Mouse (Mus musculus) liver, embryonic 14.5 days (tissue): ENCODE measurements around the gene Supt4a. TPM values are rescaled to one million over a fixed set of nuclear protein-coding genes. Genes with fewer than 3 reads are reported as not detected.

ENCODE experiments used
- ATAC-seq: fragments of 200-750 bp; cut with Nextera tagmentation; 2 replicates; pipeline ENCODE4 v1.8.0; 2017; ENCODE audit warnings: moderate number of reproducible peaks, mild to moderate bottlenecking, moderate library complexity; ENCODE audit not compliant: insufficient read depth
- DNase-seq, 3 experiments: peaks; one replicate each; pipeline ENCODE4 v3.0.0-alpha.2; 2012 to 2013; ENCODE audit warnings: low read depth in 3 of 3, low spot score in 3 of 3
- H3K27ac ChIP-seq: fragments of 300-500 bp; sonication (generic); 2 replicates; pipeline ENCODE4 v1.5.1; 2014; ENCODE audit warnings: moderate library complexity, mild to moderate bottlenecking, control low read depth, inconsistent platforms
- H3K27me3 ChIP-seq: fragments of 300-500 bp; sonication (generic); 2 replicates; pipeline ENCODE4 v1.6.1; 2014; ENCODE audit warnings: mild to moderate bottlenecking, low read length, moderate library complexity; ENCODE audit not compliant: control insufficient read depth, insufficient read depth
- H3K36me3 ChIP-seq: fragments of 300-500 bp; sonication (generic); replicated peaks from 2 replicates; pipeline ENCODE4 v1.6.1; 2014; ENCODE audit warnings: low read depth; ENCODE audit not compliant: control insufficient read depth, insufficient read depth
- H3K4me1 ChIP-seq, 2 experiments: fragments of 200-500 bp in 1 of 2; fragments of 300-500 bp in 1 of 2; sonication (generic) in 1 of 2; replicated peaks; 2 replicates each; pipeline ENCODE4 v1.6.1; 2012 to 2014; ENCODE audit warnings: antibody characterized with exemption in 1 of 2, inconsistent platforms in 1 of 2, low read length in 1 of 2; ENCODE audit not compliant: control insufficient read depth in 2 of 2, insufficient read depth in 2 of 2
- H3K4me2 ChIP-seq: fragments of 300-500 bp; sonication (generic); 2 replicates; pipeline ENCODE4 v1.6.1; 2014; ENCODE audit warnings: low read depth, mild to moderate bottlenecking, control low read depth, moderate library complexity
- H3K4me3 ChIP-seq, 2 experiments: fragments of 200-500 bp in 1 of 2; fragments of 300-500 bp in 1 of 2; sonication (generic) in 1 of 2; 2 replicates each; pipeline ENCODE4 v1.5.1; 2012 to 2014; ENCODE audit warnings: low read depth in 2 of 2, low read length in 2 of 2, mild to moderate bottlenecking in 2 of 2, control low read depth in 1 of 2, inconsistent platforms in 1 of 2, moderate library complexity in 1 of 2; ENCODE audit not compliant: insufficient read depth in 1 of 2
- H3K9ac ChIP-seq: fragments of 300-500 bp; sonication (generic); replicated peaks from 2 replicates; pipeline ENCODE4 v1.6.1; 2014; ENCODE audit warnings: mild to moderate bottlenecking, control low read depth, moderate library complexity
- H3K9me3 ChIP-seq: fragments of 300-500 bp; sonication (generic); 2 replicates; pipeline ENCODE4 v1.6.1; 2016; ENCODE audit warnings: low read length, mixed read lengths; ENCODE audit not compliant: control insufficient read depth
- CTCF ChIP-seq: IDR thresholded peaks from 2 replicates; pipeline ENCODE4 v1.5.1; 2016; ENCODE audit warnings: antibody characterized with exemption, low read depth, control low read depth
- EP300 ChIP-seq: IDR thresholded peaks from 2 replicates; pipeline ENCODE4 v1.6.1; 2016; ENCODE audit warnings: antibody characterized with exemption, low read depth
- WGBS: fragments of 180-500 bp; shearing (Covaris S2); extraction: QIAGEN DNeasy Blood & Tissue Kit; methylation state at CpG from one replicate; pipeline ENCODE4 v1.1.7; 2014; ENCODE audit not compliant: insufficient replicate concordance; 5-methylcytosine and 5-hydroxymethylcytosine counted together
- polyA plus RNA-seq, 2 experiments: library from polyadenylated mRNA; depleted of rRNA in 1 of 2; stranded (reverse) in 1 of 2; unstranded in 1 of 2; fragments of >200 nt; fragmentation: Nextera tagmentation in 1 of 2; extraction: Ambion mirVana in 1 of 2; gene quantifications; 2 replicates each; pipeline versions ENCODE4 v1.2.1 to v1.2.3; 2012 to 2014

Gene Supt4a
- 111 TPM in 2 replicates for polyA plus RNA-seq (2012; rRNA removed)
- 211 and 214 TPM in 2 replicates for polyA plus RNA-seq (2014; fragmentation: Nextera tagmentation; extraction: Ambion mirVana)

DNA sequence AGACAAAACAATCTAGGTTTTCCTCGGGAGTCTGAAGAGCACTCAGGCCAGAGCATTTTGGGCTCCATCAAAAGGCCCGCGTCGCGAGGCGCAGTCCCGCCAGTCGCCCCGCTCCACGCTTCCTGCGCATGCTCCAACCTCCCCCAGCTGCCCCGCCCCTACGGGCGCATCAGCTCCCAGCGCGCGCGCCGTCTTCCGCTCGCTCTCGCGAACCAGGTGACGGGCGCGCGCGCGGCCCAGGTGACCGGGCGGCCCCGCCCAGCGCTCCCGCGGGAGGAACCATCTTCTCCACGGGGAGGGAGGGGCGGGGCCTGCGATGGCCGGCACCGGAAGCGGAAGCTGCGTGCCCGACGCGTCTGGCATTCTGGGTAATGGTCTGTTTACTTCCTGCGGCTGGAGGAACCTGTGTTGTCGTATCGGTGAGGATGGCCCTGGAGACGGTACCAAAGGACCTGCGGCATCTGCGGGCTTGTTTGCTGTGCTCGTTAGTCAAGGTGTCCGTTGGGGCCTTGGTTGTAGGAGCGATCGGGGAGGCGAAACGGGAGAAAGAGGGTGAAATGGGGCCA, at the start of gene Supt4a:
TSS of gene Supt4a (plus strand) at position 378 of the 566 bp plus-strand sequence.
- peak within 1 kb of the TSS; percentile 96 for H3K9ac ChIP-seq
- WGBS = under 1% methylated on average over 57 of the region's 57 CpGs
- TF ChIP-seq CTCF (no peak), EP300 (peak; percentile 62)

DNA sequence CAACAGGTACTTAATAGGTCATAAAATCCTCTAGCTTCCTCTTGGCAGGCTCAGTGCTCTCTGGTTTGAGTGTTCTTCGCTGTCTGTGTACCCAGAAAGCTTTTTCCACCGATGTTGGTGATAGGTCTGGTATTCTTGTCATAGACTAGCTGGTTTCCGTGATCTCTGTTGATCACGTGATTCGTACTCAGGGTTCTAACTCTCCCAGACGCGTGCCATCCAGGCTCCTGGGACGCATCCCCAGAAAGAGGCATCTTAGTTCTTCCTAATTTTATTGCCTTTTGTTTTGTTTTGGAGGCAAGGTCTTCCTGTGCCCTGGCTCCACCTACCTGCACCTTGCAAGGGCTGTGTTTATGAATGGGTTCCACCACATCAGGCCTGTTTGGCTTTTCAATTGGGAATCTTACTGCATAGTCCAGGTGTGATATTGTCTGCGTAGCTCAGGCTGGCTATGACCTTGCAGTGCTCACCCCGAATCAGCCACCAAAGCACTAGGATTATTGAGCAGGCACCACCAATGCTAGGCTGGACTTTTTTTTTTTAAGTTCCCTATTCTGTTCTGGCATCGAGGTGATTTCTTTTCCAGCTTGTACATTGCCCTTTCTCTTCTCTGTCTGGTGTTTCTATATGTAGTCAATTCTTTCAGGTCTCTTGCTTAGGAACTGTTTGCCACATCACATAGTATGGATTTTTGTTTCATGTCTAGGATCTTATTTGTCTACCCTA, 48.7 kb upstream of the Supt4a start:
- Histone ChIP-seq H3K9me3 (no peaks in the 10 kb centered on the region), H3K4me1 (peaks cover 25 to 35% of the 10 kb centered on the region in 2 experiments), H3K36me3 (no peaks in the 10 kb centered on the region), H3K27me3 (no peaks in the 10 kb centered on the region), H3K9ac (no peak overlapping the region), H3K27ac (no peak overlapping the region), H3K4me3 (no peak overlapping the region), H3K4me2 (no peak overlapping the region; the same call in 1 of the 2 replicates)
- ATAC-seq (no peak), DNase-seq (no peak)
- TF ChIP-seq CTCF (no peak), EP300 (no peak)
- WGBS = 71% methylated on average over 11 of the region's 11 CpGs

More for the DNA sequence above, at the start of gene Supt4a:
- peaks cover 31% of the 10 kb centered on the region for H3K36me3 ChIP-seq
- H3K9me3 ChIP-seq = no peaks in the 10 kb centered on the region
- peak; percentile 92 for ATAC-seq
- H3K4me3 ChIP-seq = peak within 1 kb of the TSS; percentile 96 to 99
- peak within 1 kb of the TSS; percentile 93 for H3K27ac ChIP-seq
- peak; percentile 94 to 95 (median 94) for DNase-seq
- no peaks in the 10 kb centered on the region for H3K27me3 ChIP-seq
- peak within 1 kb of the TSS; percentile 87 for H3K4me2 ChIP-seq
- peaks cover 31 to 42% of the 10 kb centered on the region in 2 experiments for H3K4me1 ChIP-seq

DNA sequence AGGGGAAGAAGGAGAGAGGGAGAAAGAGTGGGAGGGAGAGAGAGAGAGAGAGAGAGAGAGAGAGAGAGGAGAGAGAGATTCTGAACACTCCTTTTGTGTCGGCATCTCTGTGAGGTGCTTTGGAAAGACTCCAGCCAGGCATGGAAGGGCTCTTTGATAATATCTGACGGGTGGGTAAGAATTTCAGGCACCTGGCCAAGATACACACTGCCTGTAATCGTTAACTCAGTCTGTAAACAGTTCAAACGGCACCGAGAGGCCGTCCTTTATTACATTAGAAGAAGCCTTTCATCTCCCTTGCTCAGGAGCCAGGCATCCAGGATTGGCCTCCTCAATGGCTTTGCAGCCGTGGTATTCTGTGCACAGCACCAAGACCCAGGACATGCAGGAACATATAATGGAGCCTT, 47.9 kb upstream of the Supt4a start:
- Histone ChIP-seq H3K27ac (no peak overlapping the region), H3K4me2 (peak overlapping the region; percentile 67), H3K9me3 (no peaks in the 10 kb centered on the region), H3K9ac (no peak overlapping the region), H3K4me1 (peaks cover 25 to 35% of the 10 kb centered on the region in 2 experiments), H3K4me3 (no peak overlapping the region), H3K36me3 (no peaks in the 10 kb centered on the region), H3K27me3 (no peaks in the 10 kb centered on the region)
- TF ChIP-seq EP300 (no peak), CTCF (no peak)
- 42% methylated on average over 7 of the region's 7 CpGs for WGBS
- ATAC-seq (peak; percentile 34), DNase-seq (no peak)

DNA sequence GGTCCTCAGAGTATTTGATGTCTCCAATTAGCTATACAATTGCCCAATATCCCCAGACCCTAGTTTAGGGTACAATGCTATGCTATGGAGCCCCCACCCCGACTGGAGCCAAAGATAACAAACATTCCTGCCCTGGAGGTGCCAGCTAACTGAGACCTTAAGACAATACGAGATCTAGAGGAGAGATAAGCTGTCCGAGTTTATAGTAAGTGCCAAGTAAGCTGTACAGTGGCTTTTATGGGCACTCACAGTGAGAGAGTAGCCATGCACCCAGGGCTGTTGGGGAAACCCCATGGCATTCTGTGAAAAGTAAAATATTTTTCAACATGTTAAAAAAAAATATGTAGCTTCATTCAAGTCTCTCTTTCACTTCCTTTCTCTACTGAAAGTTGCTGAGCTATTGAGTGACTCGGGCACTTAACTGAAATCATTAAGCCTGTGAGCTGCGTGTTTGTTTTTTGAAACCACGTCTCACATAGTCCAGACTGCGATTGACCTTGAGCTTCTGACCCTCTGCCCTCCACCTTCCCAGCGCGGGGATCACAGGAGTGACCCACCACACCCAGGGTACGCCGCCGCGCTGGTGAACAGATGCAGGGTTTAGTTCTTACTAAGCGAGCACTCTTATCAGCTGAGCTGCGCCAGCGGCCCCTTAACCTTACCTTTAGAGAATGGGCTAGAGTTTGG, 47.2 kb upstream of the Supt4a start:
- H3K4me3 ChIP-seq = peak overlapping the region; percentile 38 to 44
- H3K4me1 ChIP-seq = peaks cover 25 to 35% of the 10 kb centered on the region in 2 experiments
- H3K4me2 ChIP-seq = peak overlapping the region; percentile 67
- peak overlapping the region; percentile 44 for H3K27ac ChIP-seq
- 21% methylated on average over 16 of the region's 16 CpGs for WGBS
- ATAC-seq (peak; percentile 61), DNase-seq (no peak)
- no peaks in the 10 kb centered on the region for H3K27me3 ChIP-seq
- no peaks in the 10 kb centered on the region for H3K36me3 ChIP-seq
- H3K9ac ChIP-seq = peak overlapping the region; percentile 33
- TF ChIP-seq EP300 = no peak
- no peak for TF ChIP-seq CTCF
- H3K9me3 ChIP-seq = no peaks in the 10 kb centered on the region
